ENCODE assay signal across 23 mouse cellular contexts in genomic region chr3:101524444-101524843, GRCm38 (mm10).
DNase-seq lines count a peak whose midpoint lies in the region; ATAC-seq and TF ChIP-seq lines count a peak whose summit lies in the region.
"Had no signal": no experiment of that assay in that cellular context is flagged by ENCODE, and none has a peak within 500 bp of the region (broad histone marks: within the 10 kb centered on the region; RNA-seq: fewer than 3 reads in every experiment).

No protein-coding gene starts in this region.

- H3K27me3 ChIP-seq in kidney, postnatal 0 days (ENCODE audit: insufficient read depth, low read length) = no peaks in the 10 kb centered on the region
- H3K27me3 ChIP-seq in kidney, embryonic 16.5 days (ENCODE audit: insufficient read depth, low read length) = no peaks in the 10 kb centered on the region
- H3K27me3 ChIP-seq in heart, embryonic 10.5 days (ENCODE audit: insufficient read depth, poor library complexity, severe bottlenecking) = no peaks in the 10 kb centered on the region
- H3K27me3 ChIP-seq: CH12.LX; embryonic facial prominence, embryonic 12.5 days; heart, embryonic 15.5 days; midbrain, embryonic 15.5 days; neural tube, embryonic 15.5 days; stomach, embryonic 15.5 days had no signal

- H3K4me1 ChIP-seq in kidney, postnatal 0 days (replicated peaks; ENCODE audit: insufficient read depth, low read length) = peaks cover 18% of the 10 kb centered on the region; the same call in 1 of the 2 replicates
- H3K4me1 ChIP-seq in kidney, embryonic 16.5 days (ENCODE audit: insufficient read depth, low read length) = peaks cover 26% of the 10 kb centered on the region
- peaks cover 22% of the 10 kb centered on the region for H3K4me1 ChIP-seq in heart, embryonic 10.5 days

- no peak overlapping the region for H3K4me2 ChIP-seq in kidney, postnatal 0 days (ENCODE audit: low read length)
- H3K4me2 ChIP-seq in kidney, embryonic 16.5 days (replicated peaks; ENCODE audit: low read depth, low read length) = no peak overlapping the region
- H3K4me2 ChIP-seq: embryonic facial prominence, embryonic 12.5 days; heart, embryonic 15.5 days; liver, embryonic 11.5 days; midbrain, embryonic 15.5 days; neural tube, embryonic 15.5 days; stomach, embryonic 15.5 days had no signal

- WGBS in kidney, postnatal 0 days = 42% methylated on average over 6 of the region's 6 CpGs
- 49% methylated on average over 6 of the region's 6 CpGs for WGBS in kidney, embryonic 16.5 days
- 50% methylated on average over 6 of the region's 6 CpGs for WGBS in heart, embryonic 10.5 days

- no peak for TF ChIP-seq CTCF in kidney, postnatal 0 days (IDR thresholded peaks at IDR 0.05; ENCODE audit: low read depth)

- H3K27ac ChIP-seq in kidney, postnatal 0 days = 0 out of 2 replicates have a peak overlapping the region, but pooled peaks have one; percentile 19
- H3K27ac ChIP-seq in kidney, embryonic 16.5 days (ENCODE audit: low read length) = no peak overlapping the region
- H3K27ac ChIP-seq in heart, embryonic 10.5 days = no peak overlapping the region
- H3K27ac ChIP-seq: embryonic facial prominence, embryonic 12.5 days; heart, embryonic 15.5 days; midbrain, embryonic 10.5 days; neural tube, embryonic 15.5 days; stomach, embryonic 15.5 days had no signal

- no peaks in the 10 kb centered on the region for H3K36me3 ChIP-seq in kidney, postnatal 0 days (ENCODE audit: insufficient read depth, low read length)
- no peaks in the 10 kb centered on the region for H3K36me3 ChIP-seq in kidney, embryonic 16.5 days (ENCODE audit: insufficient read depth, low read length)
- no peaks in the 10 kb centered on the region for H3K36me3 ChIP-seq in heart, embryonic 10.5 days
- H3K36me3 ChIP-seq: embryonic facial prominence, embryonic 12.5 days; heart, embryonic 15.5 days; midbrain, embryonic 10.5 days; midbrain, embryonic 15.5 days; neural tube, embryonic 15.5 days; stomach, embryonic 15.5 days had no signal

- ATAC-seq in kidney, postnatal 0 days (replicated peaks; ENCODE audit: low FRiP score, low read depth) = no peak
- ATAC-seq in kidney, embryonic 16.5 days (ENCODE audit: low FRiP score, low TSS enrichment) = no peak
- ATAC-seq: activated CD4-positive, CD25-positive, alpha-beta regulatory T cell, adult 4 months; forebrain, embryonic 14.5 days; hindbrain, embryonic 16.5 days; midbrain, embryonic 15.5 days had no signal

- H3K9ac ChIP-seq in kidney, postnatal 0 days (ENCODE audit: low read depth, low read length) = no peak overlapping the region
- H3K9ac ChIP-seq in kidney, embryonic 16.5 days (replicated peaks; ENCODE audit: low read length) = no peak overlapping the region
- H3K9ac ChIP-seq: embryonic facial prominence, embryonic 12.5 days; heart, embryonic 15.5 days; midbrain, embryonic 15.5 days; neural tube, embryonic 15.5 days; stomach, embryonic 15.5 days had no signal

- no peak overlapping the region for H3K4me3 ChIP-seq in kidney, postnatal 0 days (replicated peaks; ENCODE audit: low read depth, low read length)
- no peak overlapping the region for H3K4me3 ChIP-seq in kidney, embryonic 16.5 days (ENCODE audit: low read length)
- no peak overlapping the region for H3K4me3 ChIP-seq in heart, embryonic 10.5 days
- H3K4me3 ChIP-seq: embryonic facial prominence, embryonic 12.5 days; heart, embryonic 15.5 days; midbrain, embryonic 10.5 days; midbrain, embryonic 15.5 days; neural tube, embryonic 15.5 days; stomach, embryonic 15.5 days had no signal

- no peaks in the 10 kb centered on the region for H3K9me3 ChIP-seq in kidney, postnatal 0 days (replicated peaks; ENCODE audit: low read length)
- no peaks in the 10 kb centered on the region for H3K9me3 ChIP-seq in kidney, embryonic 16.5 days (ENCODE audit: low read length)
- no peaks in the 10 kb centered on the region for H3K9me3 ChIP-seq in heart, embryonic 10.5 days
- H3K9me3 ChIP-seq: embryonic facial prominence, embryonic 12.5 days; heart, embryonic 15.5 days; midbrain, embryonic 10.5 days; midbrain, embryonic 15.5 days; neural tube, embryonic 15.5 days; stomach, embryonic 15.5 days had no signal

- peak; percentile 21 to 58 for DNase-seq in adrenal gland, adult (ENCODE audit: inconsistent age in 2 of 2, low spot score in 1 of 2)
- DNase-seq in adrenal gland, adult 8-10 months = no peak
- no peak for DNase-seq in kidney, postnatal 0 days (ENCODE audit: low spot score)
- peak; percentile 50 for DNase-seq in adipocyte (ENCODE audit: low spot score)
- peak; percentile 77 for DNase-seq in lung, postnatal 36 days
- DNase-seq in heart, embryonic 10.5 days (ENCODE audit: low spot score) = no peak
- DNase-seq: cerebellum, adult 9-10 months; cerebellum, postnatal 36 days; embryo, embryonic 11 days; gastrocnemius, postnatal 14 days; right cerebral cortex, postnatal 25 days had no signal

Comparison
In these comparisons a context has a peak if more than half of its experiments do, and no peak if none do; other contexts are left out.
1. DNase-seq: peak in adrenal gland, adult (2 of 2), adipocyte (single experiment) and lung, postnatal 36 days (single experiment); none in adrenal gland, adult 8-10 months (single experiment), kidney, postnatal 0 days (single experiment) and heart, embryonic 10.5 days (single experiment).